Mouse (Mus musculus) midbrain, embryonic 16.5 days (tissue): ENCODE measurements at regions not wholly inside any gene's neighbourhood (a gene's known extent, or its start where the extent isn't known, plus 50 kb on each side); places are given as distances from the start of the nearest gene placed in this dataset.
"Not testable (repeated sequence)": the region's sequence is repeated elsewhere in the genome, so short reads cannot be mapped to it uniquely, and the experiment has no call there.

ENCODE experiments used
- ATAC-seq: fragments of 200-750 bp; cut with Nextera tagmentation; 2 replicates; pipeline ENCODE4 v1.8.0; 2017; ENCODE audit warnings: moderate TSS enrichment
- H3K27ac ChIP-seq: fragments of 300-500 bp; sonication (generic); 2 replicates; pipeline ENCODE4 v1.5.1; 2014; ENCODE audit warnings: mild to moderate bottlenecking, low read length, mixed read lengths
- H3K27me3 ChIP-seq: fragments of 300-500 bp; sonication (generic); 2 replicates; pipeline ENCODE4 v1.6.1; 2014; ENCODE audit warnings: low read depth, low read length, mixed read lengths; ENCODE audit not compliant: control insufficient read depth, insufficient read depth
- H3K36me3 ChIP-seq: fragments of 300-500 bp; sonication (generic); 2 replicates; pipeline ENCODE4 v1.6.1; 2014; ENCODE audit warnings: mild to moderate bottlenecking, low read length, moderate library complexity, mixed read lengths; ENCODE audit not compliant: control insufficient read depth, insufficient read depth
- H3K4me1 ChIP-seq: fragments of 300-500 bp; sonication (generic); 2 replicates; pipeline ENCODE4 v1.6.1; 2014; ENCODE audit warnings: mild to moderate bottlenecking, low read length, mixed read lengths; ENCODE audit not compliant: control insufficient read depth, insufficient read depth
- H3K4me2 ChIP-seq: fragments of 300-500 bp; sonication (generic); 2 replicates; pipeline ENCODE4 v1.6.1; 2014; ENCODE audit warnings: mild to moderate bottlenecking, low read length, mixed read lengths
- H3K4me3 ChIP-seq: fragments of 300-500 bp; sonication (generic); 2 replicates; pipeline ENCODE4 v1.5.1; 2014; ENCODE audit warnings: low read depth, mild to moderate bottlenecking, low read length, moderate library complexity, mixed read lengths
- H3K9ac ChIP-seq: fragments of 300-500 bp; sonication (generic); 2 replicates; pipeline ENCODE4 v1.6.1; 2014; ENCODE audit warnings: low read depth, low read length, mixed read lengths
- H3K9me3 ChIP-seq: fragments of 300-500 bp; sonication (generic); replicated peaks from 2 replicates; pipeline ENCODE4 v1.6.1; 2014; ENCODE audit warnings: mild to moderate bottlenecking, low read length, mixed read lengths; ENCODE audit not compliant: control insufficient read depth, poor library complexity, severe bottlenecking
- WGBS: fragments of 180-500 bp; shearing (Covaris S2); extraction: QIAGEN DNeasy Blood & Tissue Kit; methylation state at CpG from one replicate; pipeline ENCODE4 v1.1.7; 2014; 5-methylcytosine and 5-hydroxymethylcytosine counted together

GRCm38 (mm10) chr1:117051311-117051710 is 248.5 kb downstream of the Gm19965 start:
- not testable (repeated sequence) for H3K4me2 ChIP-seq, H3K27me3 ChIP-seq, H3K4me3 ChIP-seq, H3K9ac ChIP-seq, H3K4me1 ChIP-seq, ATAC-seq, H3K36me3 ChIP-seq, H3K27ac ChIP-seq, H3K9me3 ChIP-seq
- WGBS, result 70% methylated on average over 3 of the region's 3 CpGs

- Histone ChIP-seq H3K4me1 (peaks cover 2% of the 10 kb centered on the region; the same call in 1 of the 2 replicates), H3K9ac (no peak overlapping the region), H3K27ac (peak overlapping the region; percentile 55), H3K4me3 (no peak overlapping the region), H3K27me3 (no peaks in the 10 kb centered on the region), H3K4me2 (no peak overlapping the region), H3K9me3 (no peaks in the 10 kb centered on the region), H3K36me3 (no peaks in the 10 kb centered on the region)
- 71% methylated on average over 4 of the region's 4 CpGs for WGBS
- peak; percentile 83 for ATAC-seq
These were observed 264.5 kb downstream of the Gm19965 start for GRCm38 (mm10) chr1:117067151-117067819.

GRCm38 (mm10) chr1:117087136-117087535 is 284.4 kb downstream of the Gm19965 start:
- Histone ChIP-seq H3K4me1 (no peaks in the 10 kb centered on the region), H3K4me3 (no peak overlapping the region), H3K4me2 (no peak overlapping the region), H3K27ac (no peak overlapping the region), H3K9me3 (no peaks in the 10 kb centered on the region; the same call in 1 of the 2 replicates), H3K36me3 (no peaks in the 10 kb centered on the region), H3K9ac (no peak overlapping the region), H3K27me3 (no peaks in the 10 kb centered on the region)
- WGBS, result 17% methylated on average over 3 of the region's 3 CpGs
- no peak for ATAC-seq

- ATAC-seq, result no peak
- H3K4me3 ChIP-seq, result no peak overlapping the region
- no peaks in the 10 kb centered on the region for H3K4me1 ChIP-seq
- H3K36me3 ChIP-seq, result no peaks in the 10 kb centered on the region
- H3K27ac ChIP-seq, result no peak overlapping the region
- WGBS, result 73% methylated on average over 2 of the region's 2 CpGs
- no peak overlapping the region for H3K4me2 ChIP-seq
- H3K9me3 ChIP-seq, result no peaks in the 10 kb centered on the region
- no peaks in the 10 kb centered on the region for H3K27me3 ChIP-seq
- H3K9ac ChIP-seq, result no peak overlapping the region
These were observed 308.7 kb downstream of the Gm19965 start for GRCm38 (mm10) chr1:117111496-117111895.

GRCm38 (mm10) chr1:117113918-117114317 is 311.1 kb downstream of the Gm19965 start:
- Histone ChIP-seq H3K9ac (no peak overlapping the region), H3K27ac (no peak overlapping the region), H3K27me3 (no peaks in the 10 kb centered on the region), H3K4me3 (no peak overlapping the region), H3K4me1 (no peaks in the 10 kb centered on the region), H3K9me3 (no peaks in the 10 kb centered on the region), H3K36me3 (no peaks in the 10 kb centered on the region), H3K4me2 (no peak overlapping the region)
- WGBS, result 74% methylated on average over 4 of the region's 4 CpGs
- no peak for ATAC-seq

GRCm38 (mm10) chr1:117122965-117123364 is 320.2 kb downstream of the Gm19965 start:
- no peak for ATAC-seq
- Histone ChIP-seq H3K27me3 (no peaks in the 10 kb centered on the region), H3K4me1 (peaks cover 2% of the 10 kb centered on the region; the same call in 1 of the 2 replicates), H3K4me2 (no peak overlapping the region), H3K4me3 (no peak overlapping the region), H3K9me3 (no peaks in the 10 kb centered on the region), H3K9ac (no peak overlapping the region), H3K36me3 (no peaks in the 10 kb centered on the region), H3K27ac (no peak overlapping the region)
- WGBS, result 19% methylated on average over 2 of the region's 2 CpGs
